Mouse (Mus musculus): ENCODE results near the gene Sidt1. TPM values are rescaled to one million over a fixed set of nuclear protein-coding genes. Genes with fewer than 3 reads are reported as not detected.

The Sidt1 gene
- polyA plus RNA-seq, 1 experiment from 2014 or later = 3.3 TPM

DNA sequence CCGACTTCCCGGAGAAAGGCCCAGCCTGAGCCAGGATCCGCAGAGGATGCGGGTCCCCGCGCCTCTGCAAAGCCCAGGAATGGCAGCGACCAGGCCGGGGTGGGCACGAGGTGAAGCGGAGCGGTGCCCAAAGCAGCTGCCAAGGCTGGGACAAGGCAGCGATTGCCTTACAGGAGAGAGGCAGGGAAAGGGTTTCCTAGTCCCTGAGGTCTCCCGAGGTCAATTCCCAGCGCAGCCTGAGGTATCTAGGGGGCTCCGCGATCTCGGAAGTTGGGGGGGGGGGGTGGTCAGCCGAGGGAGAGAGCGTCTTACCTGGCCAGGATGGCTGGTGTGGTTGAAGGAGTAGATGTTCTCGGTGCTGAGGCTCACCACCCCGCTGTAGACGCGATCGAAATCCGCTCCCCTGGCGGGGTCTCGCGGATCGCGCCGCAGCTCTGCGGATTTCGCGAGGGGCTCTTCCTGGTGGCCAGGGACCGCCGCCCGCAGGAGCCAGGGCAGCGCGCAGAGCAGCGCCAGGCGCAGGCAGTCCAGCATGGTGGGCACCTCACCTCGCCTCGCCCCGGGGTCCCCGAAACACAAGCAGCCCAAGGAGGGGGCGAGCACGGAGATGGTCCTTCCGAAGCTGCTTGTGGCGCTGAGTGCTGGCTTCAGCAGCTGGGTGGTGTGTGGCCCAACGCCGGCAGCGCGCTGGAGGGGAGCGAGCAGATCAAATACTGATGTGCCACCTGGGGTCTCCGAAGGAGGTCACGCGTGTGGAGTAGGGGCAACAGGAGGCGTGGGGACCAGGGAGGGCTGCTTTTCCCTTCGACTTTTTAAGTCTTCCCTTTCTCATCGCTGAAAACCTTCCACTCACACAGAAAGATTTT lies 768 bp downstream of the Sidt1 start:
- H3K4me3 ChIP-seq (replicated peaks) = peak overlapping the region; percentile 72
- H3K36me3 ChIP-seq = no peaks in the 10 kb centered on the region
- H3K4me2 ChIP-seq (replicated peaks) = peak overlapping the region; percentile 98
- WGBS = under 1% methylated on average over 57 of the region's 60 CpGs
- ATAC-seq = peak; percentile 80
- H3K9me3 ChIP-seq = no peaks in the 10 kb centered on the region
- peaks cover 20% of the 10 kb centered on the region for H3K4me1 ChIP-seq (replicated peaks)
- peaks cover 44% of the 10 kb centered on the region for H3K27me3 ChIP-seq
- no peak overlapping the region for H3K27ac ChIP-seq
- H3K9ac ChIP-seq (replicated peaks) = peak overlapping the region; percentile 78

DNA sequence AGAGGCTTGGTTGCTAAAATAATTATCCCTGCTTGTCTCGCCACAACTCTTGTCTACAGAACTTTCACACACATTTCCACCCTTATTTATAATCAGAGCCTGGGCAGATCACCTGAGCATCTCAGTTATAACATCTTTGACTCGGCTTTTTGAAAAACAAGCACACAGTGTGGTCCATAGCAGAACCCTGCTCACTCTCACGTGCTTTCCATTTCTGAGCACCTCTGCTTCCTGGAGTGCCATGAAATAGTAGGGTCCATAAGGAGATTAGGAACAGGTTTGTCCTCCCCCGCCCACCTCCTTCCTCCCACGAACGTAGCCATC lies 1.4 kb downstream of the Sidt1 start:
- Histone ChIP-seq H3K36me3 (no peaks in the 10 kb centered on the region), H3K9me3 (no peaks in the 10 kb centered on the region), H3K27me3 (peaks cover 44% of the 10 kb centered on the region), H3K4me1 (replicated peaks) (peaks cover 20% of the 10 kb centered on the region), H3K27ac (no peak overlapping the region), H3K9ac (replicated peaks) (peak overlapping the region; percentile 78), H3K4me3 (replicated peaks) (peak overlapping the region; percentile 72), H3K4me2 (replicated peaks) (peak overlapping the region; percentile 98)
- ATAC-seq = peak; percentile 43
- 13% methylated on average over 6 of the region's 6 CpGs for WGBS

DNA sequence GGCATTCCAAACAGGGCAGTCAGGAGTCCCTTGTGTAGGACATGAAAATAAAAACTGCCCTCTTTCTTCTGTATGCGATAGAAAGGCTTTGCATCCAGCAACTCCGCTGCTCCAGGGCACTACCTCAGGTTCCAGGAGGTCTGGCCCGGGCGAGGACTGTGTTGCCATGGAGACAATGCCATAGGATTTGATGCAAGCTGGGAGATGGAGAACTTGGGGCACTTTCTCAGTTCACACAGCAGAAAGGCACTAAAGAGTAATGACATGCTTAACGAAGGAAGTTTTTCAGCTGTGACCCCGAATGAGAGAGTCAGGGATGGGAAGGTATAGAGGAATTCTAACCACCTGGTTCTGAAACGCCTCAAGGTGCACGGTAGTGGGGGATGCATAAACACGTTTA lies 1.8 kb downstream of the Sidt1 start:
- H3K4me3 ChIP-seq (replicated peaks) = no peak overlapping the region; the same call in 1 of the 2 replicates
- no peaks in the 10 kb centered on the region for H3K36me3 ChIP-seq
- ATAC-seq = peak; percentile 40; the same call in 1 of the 2 replicates
- H3K27me3 ChIP-seq = peaks cover 44% of the 10 kb centered on the region
- H3K9ac ChIP-seq (replicated peaks) = no peak overlapping the region
- 11% methylated on average over 9 of the region's 9 CpGs for WGBS
- H3K9me3 ChIP-seq = no peaks in the 10 kb centered on the region
- H3K27ac ChIP-seq = no peak overlapping the region
- 0 out of 2 replicates have a peak overlapping the region, but pooled peaks have one; percentile 98 for H3K4me2 ChIP-seq (replicated peaks)
- peaks cover 20% of the 10 kb centered on the region for H3K4me1 ChIP-seq (replicated peaks)

DNA sequence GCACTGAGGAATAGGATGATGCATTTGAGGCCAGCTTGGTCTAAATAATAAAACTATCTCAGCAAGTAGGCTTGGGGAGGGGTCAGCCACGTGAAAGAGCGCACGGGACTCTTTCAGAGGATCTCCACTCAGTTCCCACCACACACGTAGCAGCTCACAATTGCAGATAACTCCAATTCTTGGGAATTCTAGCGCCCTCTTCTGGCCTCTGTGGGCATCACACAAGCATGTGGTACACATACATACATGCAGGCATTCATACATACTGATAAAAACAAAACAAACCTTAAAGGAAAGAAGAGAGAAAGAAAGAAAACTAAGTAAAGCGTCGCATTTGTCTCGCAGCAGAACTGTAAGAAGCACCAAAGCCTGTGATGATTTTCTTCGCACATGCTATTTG lies 2.3 kb downstream of the Sidt1 start:
- no peaks in the 10 kb centered on the region for H3K36me3 ChIP-seq
- WGBS = 76% methylated on average over 9 of the region's 9 CpGs
- no peaks in the 10 kb centered on the region for H3K9me3 ChIP-seq
- no peak for ATAC-seq
- no peak overlapping the region for H3K4me2 ChIP-seq (replicated peaks)
- H3K9ac ChIP-seq (replicated peaks) = no peak overlapping the region
- H3K4me3 ChIP-seq (replicated peaks) = no peak overlapping the region
- peaks cover 44% of the 10 kb centered on the region for H3K27me3 ChIP-seq
- peaks cover 20% of the 10 kb centered on the region for H3K4me1 ChIP-seq (replicated peaks)
- no peak overlapping the region for H3K27ac ChIP-seq

DNA sequence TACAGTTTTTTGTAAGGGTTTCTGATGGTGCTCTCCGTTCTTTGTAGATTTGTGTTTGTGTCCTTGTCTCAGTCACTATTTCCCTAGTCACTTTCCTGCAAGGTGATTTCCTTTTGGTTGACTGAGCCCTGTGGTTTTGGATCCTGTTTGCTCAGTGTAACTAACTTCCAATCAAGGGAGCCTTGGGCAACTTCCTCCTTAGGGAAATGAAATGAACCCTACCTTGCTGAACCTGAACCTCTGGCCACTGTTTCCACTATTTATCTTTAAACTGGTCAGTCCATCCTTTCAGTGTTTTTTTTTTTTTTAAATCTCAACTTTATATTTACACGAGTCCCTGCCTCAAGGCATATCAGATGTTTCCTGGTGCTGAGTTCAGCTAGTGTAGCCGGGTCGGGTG lies 4.4 kb downstream of the Sidt1 start:
- ATAC-seq = no peak
- peaks cover 20% of the 10 kb centered on the region for H3K4me1 ChIP-seq (replicated peaks)
- WGBS = 77% methylated on average over 4 of the region's 4 CpGs

DNA sequence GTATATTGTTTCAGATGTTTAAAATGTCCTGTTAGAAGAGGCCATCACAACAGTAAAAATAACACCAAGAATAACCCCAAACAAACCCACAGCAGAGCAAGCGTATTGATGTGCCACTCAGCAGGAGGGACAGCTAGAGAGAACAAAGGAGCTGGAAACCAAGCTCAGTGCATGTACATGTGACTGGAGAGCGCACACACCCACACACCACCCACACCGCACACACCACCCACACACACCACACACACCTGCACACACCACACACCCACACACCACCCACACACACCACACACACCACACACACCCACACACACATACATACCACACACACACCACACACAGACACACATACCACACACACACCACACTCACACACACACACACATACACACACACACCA lies 12.8 kb downstream of the Sidt1 start:
- 50% methylated on average over 3 of the region's 3 CpGs for WGBS
- H3K4me2 ChIP-seq (replicated peaks) = no peak overlapping the region
- no peak overlapping the region for H3K27ac ChIP-seq
- no peaks in the 10 kb centered on the region for H3K4me1 ChIP-seq (replicated peaks)
- no peaks in the 10 kb centered on the region for H3K36me3 ChIP-seq
- H3K4me3 ChIP-seq (replicated peaks) = no peak overlapping the region
- H3K9me3 ChIP-seq = no peaks in the 10 kb centered on the region
- no peak overlapping the region for H3K9ac ChIP-seq (replicated peaks)
- no peaks in the 10 kb centered on the region for H3K27me3 ChIP-seq
- no peak for ATAC-seq

More for the DNA sequence above, 4.4 kb downstream of the Sidt1 start:
- Histone ChIP-seq H3K27ac (no peak overlapping the region), H3K27me3 (peaks cover 32% of the 10 kb centered on the region), H3K9ac (replicated peaks) (no peak overlapping the region), H3K36me3 (no peaks in the 10 kb centered on the region), H3K4me3 (replicated peaks) (no peak overlapping the region), H3K9me3 (no peaks in the 10 kb centered on the region), H3K4me2 (replicated peaks) (no peak overlapping the region)

DNA sequence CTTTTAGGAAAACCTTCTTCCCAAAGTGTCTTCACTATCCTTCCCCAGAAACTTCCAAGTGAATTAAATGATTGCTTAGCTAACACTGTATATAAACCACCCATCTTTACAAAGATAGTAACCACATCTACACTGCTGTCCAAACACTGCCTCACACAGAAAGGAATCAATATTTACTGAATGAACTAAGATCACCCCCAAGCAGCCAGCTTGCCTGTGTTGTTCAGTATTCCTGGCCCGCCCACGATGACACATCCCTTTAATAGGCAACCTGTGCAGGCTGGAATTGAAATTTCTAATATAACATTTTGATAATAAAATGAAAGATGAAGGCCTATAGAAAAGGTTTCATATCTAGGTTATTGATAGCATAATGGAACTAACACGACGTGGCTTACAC lies 16.6 kb downstream of the Sidt1 start:
- ATAC-seq = no peak
- Histone ChIP-seq H3K4me3 (replicated peaks) (no peak overlapping the region), H3K27ac (no peak overlapping the region), H3K9me3 (no peaks in the 10 kb centered on the region), H3K36me3 (no peaks in the 10 kb centered on the region), H3K4me1 (replicated peaks) (no peaks in the 10 kb centered on the region), H3K9ac (replicated peaks) (no peak overlapping the region), H3K27me3 (no peaks in the 10 kb centered on the region), H3K4me2 (replicated peaks) (no peak overlapping the region)
- 86% methylated on average over 4 of the region's 4 CpGs for WGBS

DNA sequence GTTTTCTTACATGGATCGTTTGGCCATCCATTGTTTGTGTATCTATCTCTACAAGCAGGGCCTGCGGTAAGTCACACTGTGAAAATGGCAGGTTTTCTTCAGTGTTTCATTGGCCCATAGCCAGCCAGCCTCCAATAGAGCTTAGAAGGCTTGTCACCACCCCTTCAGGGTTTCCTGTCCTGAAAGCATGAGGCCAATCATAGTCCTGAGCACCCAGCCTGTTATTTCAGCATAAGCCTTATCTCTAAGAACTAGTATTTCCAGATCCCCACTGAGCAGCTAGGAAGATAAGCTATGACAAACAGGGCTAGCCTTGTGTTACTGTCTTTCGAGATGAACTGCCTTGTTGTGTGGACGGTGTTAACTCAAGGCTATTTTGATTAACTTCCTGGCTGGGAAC lies 19.6 kb downstream of the Sidt1 start:
- no peak overlapping the region for H3K4me3 ChIP-seq (replicated peaks)
- H3K9ac ChIP-seq (replicated peaks) = no peak overlapping the region
- no peaks in the 10 kb centered on the region for H3K4me1 ChIP-seq (replicated peaks)
- H3K36me3 ChIP-seq = no peaks in the 10 kb centered on the region
- no peaks in the 10 kb centered on the region for H3K9me3 ChIP-seq
- WGBS = 86% methylated on average over 4 of the region's 4 CpGs
- H3K4me2 ChIP-seq (replicated peaks) = no peak overlapping the region
- no peak overlapping the region for H3K27ac ChIP-seq
- no peaks in the 10 kb centered on the region for H3K27me3 ChIP-seq
- no peak for ATAC-seq

DNA sequence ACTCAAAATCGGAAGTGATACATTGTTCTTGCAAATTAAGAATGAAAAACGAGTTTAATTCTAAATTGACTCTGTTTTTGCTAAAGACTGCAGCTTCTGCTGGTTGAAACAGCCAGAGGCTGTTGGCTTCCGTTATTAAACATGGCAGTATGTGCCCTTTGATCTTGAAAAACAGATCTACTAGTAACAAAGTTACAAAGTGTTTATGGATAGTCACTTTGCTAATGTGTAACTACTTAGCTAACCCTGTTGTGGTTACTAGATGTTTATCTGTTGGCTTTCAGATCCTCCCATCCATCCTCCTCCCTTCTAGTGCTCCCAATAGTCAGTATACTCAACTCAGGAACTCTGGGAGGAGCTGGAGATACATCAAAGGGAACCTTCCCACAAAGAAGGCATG lies 27.4 kb downstream of the Sidt1 start:
- WGBS = 63% methylated on average over 3 of the region's 3 CpGs
- Histone ChIP-seq H3K9me3 (no peaks in the 10 kb centered on the region), H3K27ac (no peak overlapping the region), H3K4me1 (replicated peaks) (no peaks in the 10 kb centered on the region; the same call in 1 of the 2 replicates), H3K36me3 (no peaks in the 10 kb centered on the region), H3K4me3 (replicated peaks) (no peak overlapping the region), H3K4me2 (replicated peaks) (no peak overlapping the region), H3K9ac (replicated peaks) (no peak overlapping the region), H3K27me3 (no peaks in the 10 kb centered on the region)
- ATAC-seq = no peak

DNA sequence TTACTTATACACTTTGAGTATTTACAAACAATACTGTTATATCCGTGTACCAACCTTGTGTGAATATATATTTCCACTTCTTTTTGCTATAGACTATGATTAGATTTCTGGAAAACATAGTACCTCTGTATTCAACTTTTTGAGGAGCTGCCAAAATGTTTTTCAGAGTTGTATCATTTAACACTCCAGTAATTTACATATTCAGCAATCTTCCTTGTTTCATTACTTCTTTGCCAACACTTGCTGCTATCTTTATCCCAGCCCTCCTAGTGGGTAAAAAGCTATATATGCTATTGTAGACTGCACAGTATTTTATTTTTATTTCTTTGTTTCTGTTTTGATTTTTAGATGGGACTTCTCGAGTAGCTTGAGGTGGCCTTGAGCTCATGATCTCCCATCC lies 29.2 kb downstream of the Sidt1 start:
- H3K4me2 ChIP-seq (replicated peaks) = no peak overlapping the region
- H3K4me1 ChIP-seq (replicated peaks) = no peaks in the 10 kb centered on the region; the same call in 1 of the 2 replicates
- no peaks in the 10 kb centered on the region; the same call in 1 of the 2 replicates for H3K9me3 ChIP-seq
- 83% methylated on average over 2 of the region's 2 CpGs for WGBS
- ATAC-seq = no peak
- H3K27me3 ChIP-seq = no peaks in the 10 kb centered on the region
- H3K4me3 ChIP-seq (replicated peaks) = no peak overlapping the region
- no peak overlapping the region for H3K9ac ChIP-seq (replicated peaks)
- H3K36me3 ChIP-seq = no peaks in the 10 kb centered on the region
- H3K27ac ChIP-seq = no peak overlapping the region

DNA sequence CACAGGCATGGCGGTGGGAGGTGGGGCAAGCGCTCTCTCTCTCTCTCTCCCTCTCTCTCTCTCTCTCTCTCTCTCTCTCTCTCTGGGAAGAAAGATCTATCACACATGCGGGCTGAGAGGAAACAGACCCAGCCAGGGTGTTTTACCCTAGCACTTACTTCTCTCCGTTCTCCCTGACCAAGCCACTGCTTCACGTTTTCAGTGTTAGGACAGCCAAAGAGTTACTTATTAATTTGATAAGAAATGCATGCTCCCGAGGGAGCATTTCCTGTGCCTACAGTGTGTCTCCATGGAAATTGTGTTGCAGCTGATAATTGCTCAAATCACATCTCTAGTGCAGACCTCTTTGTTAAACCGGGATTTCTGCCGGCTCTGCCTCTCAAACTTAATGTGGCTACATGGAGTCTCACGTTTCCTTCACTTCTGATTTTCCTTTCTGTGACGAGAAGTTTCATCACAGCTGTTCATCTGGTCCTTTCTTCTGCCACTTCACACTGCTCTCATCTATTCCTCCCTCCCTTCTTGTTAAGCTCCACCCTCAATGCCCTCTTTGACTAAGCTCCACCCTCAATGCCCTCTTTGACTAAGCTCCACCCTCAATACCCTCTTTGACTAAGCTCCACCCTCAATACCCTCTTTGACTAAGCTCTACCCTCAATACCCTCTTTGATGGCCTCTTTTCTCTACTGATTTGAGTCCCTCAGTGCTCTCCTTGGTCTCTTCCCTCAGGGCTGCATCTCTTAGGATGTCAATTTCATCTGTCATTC lies 30.7 kb downstream of the Sidt1 start:
- no peak overlapping the region for H3K4me3 ChIP-seq (replicated peaks)
- H3K27me3 ChIP-seq = no peaks in the 10 kb centered on the region
- WGBS = 69% methylated on average over 10 of the region's 10 CpGs
- no peak for ATAC-seq
- H3K36me3 ChIP-seq = no peaks in the 10 kb centered on the region
- H3K4me2 ChIP-seq (replicated peaks) = no peak overlapping the region
- no peaks in the 10 kb centered on the region; the same call in 1 of the 2 replicates for H3K9me3 ChIP-seq
- H3K27ac ChIP-seq = no peak overlapping the region
- no peaks in the 10 kb centered on the region; the same call in 1 of the 2 replicates for H3K4me1 ChIP-seq (replicated peaks)
- H3K9ac ChIP-seq (replicated peaks) = no peak overlapping the region

DNA sequence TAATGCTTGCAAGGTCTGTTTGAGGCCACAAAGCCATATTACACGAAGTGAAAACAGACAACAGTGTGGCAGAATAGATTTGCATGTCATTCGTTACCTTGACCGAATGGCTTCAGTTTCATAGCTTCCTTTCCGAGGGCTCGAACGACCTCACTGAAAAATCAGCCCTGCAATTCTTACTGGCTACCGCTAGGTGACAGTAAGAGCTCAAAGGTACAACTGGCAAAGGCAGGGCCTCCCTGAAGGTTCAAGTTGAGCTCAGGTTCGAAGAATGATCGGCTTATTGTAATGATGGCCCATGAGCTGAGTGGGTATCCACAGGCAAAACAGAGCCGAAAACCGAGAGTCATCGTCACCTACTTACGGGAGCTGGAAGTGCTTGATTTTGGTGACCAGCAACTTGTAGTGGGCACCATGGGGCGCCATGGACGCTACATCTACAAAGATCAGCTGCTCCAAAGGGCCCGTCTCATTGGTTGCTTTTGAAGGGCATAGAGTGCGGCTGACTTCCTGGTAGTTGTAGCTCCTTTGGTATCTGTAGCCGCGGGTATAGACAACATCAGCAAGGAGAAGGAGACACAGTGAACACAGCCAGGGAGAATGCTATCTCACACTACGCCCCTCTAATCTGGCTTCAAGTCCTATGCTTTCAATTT lies 33.4 kb downstream of the Sidt1 start:
- H3K9me3 ChIP-seq = no peaks in the 10 kb centered on the region; the same call in 1 of the 2 replicates
- no peaks in the 10 kb centered on the region; the same call in 1 of the 2 replicates for H3K4me1 ChIP-seq (replicated peaks)
- no peak overlapping the region for H3K9ac ChIP-seq (replicated peaks)
- 81% methylated on average over 20 of the region's 20 CpGs for WGBS
- H3K4me3 ChIP-seq (replicated peaks) = no peak overlapping the region
- H3K27ac ChIP-seq = no peak overlapping the region
- H3K36me3 ChIP-seq = no peaks in the 10 kb centered on the region
- H3K27me3 ChIP-seq = no peaks in the 10 kb centered on the region
- no peak for ATAC-seq
- no peak overlapping the region for H3K4me2 ChIP-seq (replicated peaks)

Data from midbrain, embryonic 13.5 days (tissue).